ENCODE assay signal across 12 mouse cellular contexts in genomic region chr17:7269151-7269806, GRCm38 (mm10). TPM values are rescaled to one million over a fixed set of nuclear protein-coding genes. Genes with fewer than 3 reads are reported as not detected.
DNase-seq lines count a peak whose midpoint lies in the region; ATAC-seq and TF ChIP-seq lines count a peak whose summit lies in the region.
"Had no signal": no experiment of that assay in that cellular context is flagged by ENCODE, and none has a peak within 500 bp of the region (broad histone marks: within the 10 kb centered on the region; RNA-seq: fewer than 3 reads in every experiment).

No protein-coding gene starts in this region.

- no peak for TF ChIP-seq POLR2A in lung, adult 2 months (IDR thresholded peaks at IDR 0.05; ENCODE audit: borderline replicate concordance, extremely low read depth, low read depth, low read length)

- no peaks in the 10 kb centered on the region for H3K9me3 ChIP-seq in lung, embryonic 15.5 days
- H3K9me3 ChIP-seq in heart, embryonic 11.5 days (replicated peaks; ENCODE audit: control insufficient read depth, low read length): no peaks in the 10 kb centered on the region
- H3K9me3 ChIP-seq in intestine, embryonic 15.5 days: no peaks in the 10 kb centered on the region
- no peaks in the 10 kb centered on the region for H3K9me3 ChIP-seq in neural tube, embryonic 15.5 days (replicated peaks)
- H3K9me3 ChIP-seq: forebrain, embryonic 13.5 days; limb, embryonic 13.5 days had no signal

- no peak overlapping the region for H3K4me3 ChIP-seq in lung, embryonic 15.5 days
- H3K4me3 ChIP-seq in lung, adult 2 months (replicated peaks; ENCODE audit: extremely low read depth, low read depth, low read length): no peak overlapping the region
- H3K4me3 ChIP-seq in heart, embryonic 11.5 days (ENCODE audit: low read depth, low read length): no peak overlapping the region
- H3K4me3 ChIP-seq in intestine, embryonic 15.5 days (replicated peaks): no peak overlapping the region
- no peak overlapping the region for H3K4me3 ChIP-seq in neural tube, embryonic 15.5 days (replicated peaks)
- H3K4me3 ChIP-seq: forebrain, embryonic 13.5 days; limb, embryonic 13.5 days had no signal

- H3K4me2 ChIP-seq in lung, embryonic 15.5 days: no peak overlapping the region
- H3K4me2 ChIP-seq in heart, embryonic 11.5 days: peak overlapping the region; percentile 20; the same call in 1 of the 2 replicates
- no peak overlapping the region for H3K4me2 ChIP-seq in intestine, embryonic 15.5 days (replicated peaks)
- H3K4me2 ChIP-seq in neural tube, embryonic 15.5 days: no peak overlapping the region
- H3K4me2 ChIP-seq: forebrain, embryonic 13.5 days; limb, embryonic 13.5 days had no signal

- peak; percentile 36; the same call in 1 of the 2 replicates for ATAC-seq in lung, embryonic 15.5 days (ENCODE audit: borderline replicate concordance, extremely low read depth, low FRiP score, low TSS enrichment)
- ATAC-seq in heart, embryonic 11.5 days (replicated peaks; ENCODE audit: insufficient number of reproducible peaks, low FRiP score, low TSS enrichment): peak; percentile 78
- peak; percentile 42 for ATAC-seq in intestine, embryonic 15.5 days
- no peak for ATAC-seq in neural tube, embryonic 15.5 days (ENCODE audit: low FRiP score)
- ATAC-seq: forebrain, embryonic 13.5 days had no signal

- no peaks in the 10 kb centered on the region for H3K27me3 ChIP-seq in lung, embryonic 15.5 days
- no peaks in the 10 kb centered on the region for H3K27me3 ChIP-seq in heart, embryonic 11.5 days (ENCODE audit: control insufficient read depth, insufficient read depth, low read length)
- H3K27me3 ChIP-seq in intestine, embryonic 15.5 days (replicated peaks): no peaks in the 10 kb centered on the region
- no peaks in the 10 kb centered on the region for H3K27me3 ChIP-seq in neural tube, embryonic 15.5 days (replicated peaks)
- H3K27me3 ChIP-seq: forebrain, embryonic 13.5 days; limb, embryonic 13.5 days had no signal

- peaks cover 44% of the 10 kb centered on the region for H3K4me1 ChIP-seq in lung, embryonic 15.5 days
- H3K4me1 ChIP-seq in lung, adult 2 months (ENCODE audit: control insufficient read depth, insufficient read depth, low read length): peaks cover 2% of the 10 kb centered on the region; the same call in 1 of the 2 replicates
- peaks cover 75% of the 10 kb centered on the region for H3K4me1 ChIP-seq in heart, embryonic 11.5 days (ENCODE audit: control insufficient read depth, insufficient read depth, low read length)
- H3K4me1 ChIP-seq in intestine, embryonic 15.5 days (replicated peaks): peaks cover 46% of the 10 kb centered on the region
- H3K4me1 ChIP-seq in neural tube, embryonic 15.5 days: peaks cover 28% of the 10 kb centered on the region

- no peak overlapping the region for H3K9ac ChIP-seq in lung, embryonic 15.5 days
- peak overlapping the region; percentile 39; the same call in 1 of the 2 replicates for H3K9ac ChIP-seq in heart, embryonic 11.5 days (ENCODE audit: low read depth, low read length)
- H3K9ac ChIP-seq in intestine, embryonic 15.5 days: no peak overlapping the region
- H3K9ac ChIP-seq in neural tube, embryonic 15.5 days (replicated peaks): no peak overlapping the region
- H3K9ac ChIP-seq: forebrain, embryonic 13.5 days; limb, embryonic 13.5 days had no signal

- no peak overlapping the region for H3K27ac ChIP-seq in lung, embryonic 15.5 days
- H3K27ac ChIP-seq in heart, embryonic 11.5 days (ENCODE audit: low read depth, low read length): peak overlapping the region; percentile 92
- peak overlapping the region; percentile 67; the same call in 1 of the 2 replicates for H3K27ac ChIP-seq in intestine, embryonic 15.5 days
- H3K27ac ChIP-seq in neural tube, embryonic 15.5 days (replicated peaks): peak overlapping the region; percentile 37; the same call in 1 of the 2 replicates
- H3K27ac ChIP-seq: forebrain, embryonic 13.5 days; kidney, postnatal 0 days; limb, embryonic 13.5 days had no signal

- H3K36me3 ChIP-seq in lung, embryonic 15.5 days: no peaks in the 10 kb centered on the region
- no peaks in the 10 kb centered on the region for H3K36me3 ChIP-seq in heart, embryonic 11.5 days (ENCODE audit: control insufficient read depth, insufficient read depth, low read length)
- H3K36me3 ChIP-seq in intestine, embryonic 15.5 days: no peaks in the 10 kb centered on the region
- no peaks in the 10 kb centered on the region for H3K36me3 ChIP-seq in neural tube, embryonic 15.5 days

- WGBS in lung, embryonic 15.5 days: 37% methylated on average over 12 of the region's 12 CpGs
- 49% methylated on average over 12 of the region's 12 CpGs for WGBS in lung, adult 2 months
- WGBS in heart, embryonic 11.5 days (ENCODE audit: insufficient replicate concordance): 16% methylated on average over 12 of the region's 12 CpGs
- WGBS in intestine, embryonic 15.5 days: 26% methylated on average over 12 of the region's 12 CpGs
- WGBS in neural tube, embryonic 15.5 days: 58% methylated on average over 12 of the region's 12 CpGs

- no peak for DNase-seq in lung, adult 2 months
- DNase-seq in right cerebral cortex, adult 18-20 months: no peak
- no peak for DNase-seq in layer of hippocampus, adult 11-12 months (ENCODE audit: low spot score)
- DNase-seq in retina, embryonic 14.5 days (ENCODE audit: low spot score): no peak
- DNase-seq: cerebellum, adult 11-12 months had no signal

- TF ChIP-seq CTCF in lung, adult 2 months (IDR thresholded peaks at IDR 0.05; ENCODE audit: insufficient read depth, low read length): no peak

RNA-seq across cellular contexts. Expression of gene Tcp10a, which starts 55.2 kb away (rescaled TPM):
- polyA plus RNA-seq in lung, embryonic 15.5 days (2015; fragmentation: Nextera tagmentation; extraction: Ambion mirVana): 0.09 TPM in 1 of 2 replicates, not detected in the other
- not detected in 2 replicates for polyA plus RNA-seq in lung, adult 2 months (2012; rRNA removed)
- 0.14 and 0.24 TPM in 2 replicates for polyA plus RNA-seq in heart, embryonic 11.5 days (2014; fragmentation: Nextera tagmentation; extraction: Ambion mirVana)
- not detected in 2 replicates for polyA plus RNA-seq in intestine, embryonic 15.5 days (2015; fragmentation: Nextera tagmentation; extraction: Ambion mirVana)
- polyA plus RNA-seq in neural tube, embryonic 15.5 days (2015; fragmentation: Nextera tagmentation; extraction: Ambion mirVana): not detected in 2 replicates
- polyA plus RNA-seq: forebrain, embryonic 13.5 days; kidney, postnatal 0 days; limb, embryonic 13.5 days had no signal
